Mouse (Mus musculus): ENCODE results near the gene Stat2. TPM values are rescaled to one million over a fixed set of nuclear protein-coding genes. Genes with fewer than 3 reads are reported as not detected.

Stat2 gene
- polyA plus RNA-seq, 1 experiment from 2014 or later, result 17.1 TPM

- 66% methylated on average over 15 of the region's 15 CpGs for WGBS
- no peak for ATAC-seq (replicated peaks)
- Histone ChIP-seq H3K36me3 (peaks cover 15% of the 10 kb centered on the region), H3K4me1 (peaks cover 7% of the 10 kb centered on the region), H3K27ac (replicated peaks) (no peak overlapping the region), H3K27me3 (no peaks in the 10 kb centered on the region), H3K4me3 (no peak overlapping the region), H3K4me2 (replicated peaks) (no peak overlapping the region), H3K9ac (replicated peaks) (no peak overlapping the region), H3K9me3 (no peaks in the 10 kb centered on the region)
Observed at GRCm38 (mm10) chr10:128237807-128238480, 32.4 kb upstream of the Stat2 start.

- no peaks in the 10 kb centered on the region for H3K9me3 ChIP-seq
- H3K27me3 ChIP-seq, result no peaks in the 10 kb centered on the region
- H3K27ac ChIP-seq (replicated peaks), result no peak overlapping the region
- H3K9ac ChIP-seq (replicated peaks), result no peak overlapping the region
- no peak for ATAC-seq (replicated peaks)
- 97% methylated on average over 4 of the region's 4 CpGs for WGBS
- peaks cover 21% of the 10 kb centered on the region for H3K36me3 ChIP-seq
- no peak overlapping the region for H3K4me3 ChIP-seq
- no peak overlapping the region for H3K4me2 ChIP-seq (replicated peaks)
- H3K4me1 ChIP-seq, result 0 out of 2 replicates have a peak, but pooled peaks cover 5% of the 10 kb centered on the region
Observed at GRCm38 (mm10) chr10:128239140-128239539, 31.2 kb upstream of the Stat2 start.

GRCm38 (mm10) chr10:128240131-128240530, 30.2 kb upstream of the Stat2 start:
- peaks cover 30% of the 10 kb centered on the region for H3K36me3 ChIP-seq
- H3K4me3 ChIP-seq, result no peak overlapping the region
- H3K9me3 ChIP-seq, result no peaks in the 10 kb centered on the region
- H3K27ac ChIP-seq (replicated peaks), result no peak overlapping the region
- H3K4me1 ChIP-seq, result 0 out of 2 replicates have a peak, but pooled peaks cover 5% of the 10 kb centered on the region
- 92% methylated on average over 18 of the region's 18 CpGs for WGBS
- H3K27me3 ChIP-seq, result no peaks in the 10 kb centered on the region
- no peak overlapping the region for H3K9ac ChIP-seq (replicated peaks)
- no peak for ATAC-seq (replicated peaks)
- no peak overlapping the region for H3K4me2 ChIP-seq (replicated peaks)

GRCm38 (mm10) chr10:128243252-128243651, 27.1 kb upstream of the Stat2 start:
- no peak overlapping the region for H3K27ac ChIP-seq (replicated peaks)
- H3K4me1 ChIP-seq, result no peaks in the 10 kb centered on the region
- no peak for ATAC-seq (replicated peaks)
- H3K4me2 ChIP-seq (replicated peaks), result no peak overlapping the region
- peaks cover 46% of the 10 kb centered on the region for H3K36me3 ChIP-seq
- H3K27me3 ChIP-seq, result no peaks in the 10 kb centered on the region
- H3K9me3 ChIP-seq, result no peaks in the 10 kb centered on the region
- H3K4me3 ChIP-seq, result no peak overlapping the region
- H3K9ac ChIP-seq (replicated peaks), result no peak overlapping the region
- WGBS, result 94% methylated on average over 8 of the region's 8 CpGs

GRCm38 (mm10) chr10:128244121-128244520, 26.2 kb upstream of the Stat2 start:
- no peak for ATAC-seq (replicated peaks)
- no peaks in the 10 kb centered on the region for H3K4me1 ChIP-seq
- no peak overlapping the region for H3K27ac ChIP-seq (replicated peaks)
- H3K36me3 ChIP-seq, result peaks cover 51% of the 10 kb centered on the region
- H3K27me3 ChIP-seq, result no peaks in the 10 kb centered on the region
- WGBS, result 96% methylated on average over 15 of the region's 15 CpGs
- no peak overlapping the region for H3K9ac ChIP-seq (replicated peaks)
- H3K4me2 ChIP-seq (replicated peaks), result no peak overlapping the region
- no peaks in the 10 kb centered on the region for H3K9me3 ChIP-seq
- no peak overlapping the region for H3K4me3 ChIP-seq

GRCm38 (mm10) chr10:128247020-128247732, 23.2 kb upstream of the Stat2 start:
- Histone ChIP-seq H3K9me3 (no peaks in the 10 kb centered on the region), H3K4me1 (no peaks in the 10 kb centered on the region), H3K36me3 (peaks cover 62% of the 10 kb centered on the region), H3K27ac (replicated peaks) (no peak overlapping the region), H3K9ac (replicated peaks) (no peak overlapping the region), H3K4me3 (no peak overlapping the region), H3K27me3 (no peaks in the 10 kb centered on the region), H3K4me2 (replicated peaks) (no peak overlapping the region)
- WGBS, result 91% methylated on average over 17 of the region's 17 CpGs
- ATAC-seq (replicated peaks), result no peak

- 97% methylated on average over 13 of the region's 13 CpGs for WGBS
- H3K27me3 ChIP-seq, result no peaks in the 10 kb centered on the region
- no peaks in the 10 kb centered on the region for H3K4me1 ChIP-seq
- no peaks in the 10 kb centered on the region for H3K9me3 ChIP-seq
- no peak for ATAC-seq (replicated peaks)
- no peak overlapping the region for H3K9ac ChIP-seq (replicated peaks)
- no peak overlapping the region for H3K4me2 ChIP-seq (replicated peaks)
- peaks cover 50% of the 10 kb centered on the region for H3K36me3 ChIP-seq
- H3K4me3 ChIP-seq, result no peak overlapping the region
- no peak overlapping the region for H3K27ac ChIP-seq (replicated peaks)
Observed at GRCm38 (mm10) chr10:128250565-128250964, 19.8 kb upstream of the Stat2 start.

- no peak within 1 kb of the TSS for H3K4me2 ChIP-seq (replicated peaks)
- H3K36me3 ChIP-seq, result peaks cover 30% of the 10 kb centered on the region
- H3K27me3 ChIP-seq, result no peaks in the 10 kb centered on the region
- H3K4me3 ChIP-seq, result no peak within 1 kb of the TSS
- no peaks in the 10 kb centered on the region for H3K4me1 ChIP-seq
- H3K27ac ChIP-seq (replicated peaks), result no peak within 1 kb of the TSS
- H3K9me3 ChIP-seq, result no peaks in the 10 kb centered on the region
- no peak within 1 kb of the TSS for H3K9ac ChIP-seq (replicated peaks)
- 83% methylated on average over 4 of the region's 4 CpGs for WGBS
- ATAC-seq (replicated peaks), result no peak
Observed at GRCm38 (mm10) chr10:128253677-128254255, 16.6 kb upstream of the Stat2 start, which contains the start of gene Apon. Gene Apon (plus strand): TSS chr10:128254096.

GRCm38 (mm10) chr10:128255925-128256324, 14.4 kb upstream of the Stat2 start:
- WGBS, result 93% methylated on average over 8 of the region's 8 CpGs
- Histone ChIP-seq H3K27me3 (no peaks in the 10 kb centered on the region), H3K4me3 (no peak overlapping the region), H3K9ac (replicated peaks) (no peak overlapping the region), H3K9me3 (no peaks in the 10 kb centered on the region), H3K36me3 (peaks cover 12% of the 10 kb centered on the region), H3K4me2 (replicated peaks) (no peak overlapping the region), H3K4me1 (no peaks in the 10 kb centered on the region), H3K27ac (replicated peaks) (no peak overlapping the region)
- no peak for ATAC-seq (replicated peaks)

- H3K4me2 ChIP-seq (replicated peaks), result no peak overlapping the region
- no peak for ATAC-seq (replicated peaks)
- 90% methylated on average over 8 of the region's 8 CpGs for WGBS
- no peak overlapping the region for H3K4me3 ChIP-seq
- no peak overlapping the region for H3K9ac ChIP-seq (replicated peaks)
- H3K9me3 ChIP-seq, result no peaks in the 10 kb centered on the region
- peaks cover 11% of the 10 kb centered on the region for H3K36me3 ChIP-seq
- H3K4me1 ChIP-seq, result no peaks in the 10 kb centered on the region
- H3K27me3 ChIP-seq, result no peaks in the 10 kb centered on the region
- H3K27ac ChIP-seq (replicated peaks), result no peak overlapping the region
Observed at GRCm38 (mm10) chr10:128256328-128256727, 14.0 kb upstream of the Stat2 start.

GRCm38 (mm10) chr10:128258953-128259352, 11.4 kb upstream of the Stat2 start:
- no peaks in the 10 kb centered on the region for H3K9me3 ChIP-seq
- no peak overlapping the region for H3K4me3 ChIP-seq
- WGBS, result 91% methylated on average over 4 of the region's 4 CpGs
- ATAC-seq (replicated peaks), result no peak
- no peak overlapping the region for H3K9ac ChIP-seq (replicated peaks)
- no peaks in the 10 kb centered on the region for H3K36me3 ChIP-seq
- H3K27ac ChIP-seq (replicated peaks), result no peak overlapping the region
- no peak overlapping the region for H3K4me2 ChIP-seq (replicated peaks)
- H3K4me1 ChIP-seq, result no peaks in the 10 kb centered on the region
- no peaks in the 10 kb centered on the region for H3K27me3 ChIP-seq

- WGBS, result 93% methylated on average over 5 of the region's 5 CpGs
Observed at GRCm38 (mm10) chr10:128259946-128260345, 10.4 kb upstream of the Stat2 start.

More at GRCm38 (mm10) chr10:128259946-128260345, 10.4 kb upstream of the Stat2 start:
- Histone ChIP-seq H3K4me1 (no peaks in the 10 kb centered on the region), H3K27me3 (no peaks in the 10 kb centered on the region), H3K9ac (replicated peaks) (no peak overlapping the region), H3K9me3 (no peaks in the 10 kb centered on the region), H3K27ac (replicated peaks) (no peak overlapping the region), H3K4me2 (replicated peaks) (no peak overlapping the region), H3K4me3 (no peak overlapping the region), H3K36me3 (no peaks in the 10 kb centered on the region)
- ATAC-seq (replicated peaks), result no peak

Data from forebrain, embryonic 15.5 days (tissue).